Mouse (Mus musculus) left cerebral cortex, adult 8-10 months (tissue): ENCODE results near the gene Lasp1. TPM values are rescaled to one million over a fixed set of nuclear protein-coding genes. Genes with fewer than 3 reads are reported as not detected.
A peak's percentile ranks its signal among the peaks of the same experiment; 100 is the strongest.
"Not testable (repeated sequence)": the region's sequence is repeated elsewhere in the genome, so short reads cannot be mapped to it uniquely, and the experiment has no call there.

ENCODE experiments used
- DNase-seq, 2 experiments: peaks; one replicate each; pipeline ENCODE4 v3.0.0; 2022; ENCODE audit warnings: low spot score in 2 of 2
- total RNA-seq, 4 experiments: library from RNA; stranded (reverse); gene quantifications; 2 replicates each; pipeline ENCODE4 v1.2.4; 2022

Gene Lasp1
- total RNA-seq, 4 experiments from 2014 or later = 138 to 169 (median 155) TPM

- DNase-seq = peak in 1 of 2 experiments; percentile 42
Measured at GRCm38 (mm10) chr11:97867591-97867990, 68.8 kb downstream of the Lasp1 start.

- not testable (repeated sequence) for DNase-seq
Measured at GRCm38 (mm10) chr11:97872378-97872777, 73.6 kb downstream of the Lasp1 start.

GRCm38 (mm10) chr11:97874396-97874795, 75.6 kb downstream of the Lasp1 start:
- no peak for DNase-seq

GRCm38 (mm10) chr11:97877341-97877740, 78.5 kb downstream of the Lasp1 start:
- no peak for DNase-seq

GRCm38 (mm10) chr11:97880362-97880761, 81.6 kb downstream of the Lasp1 start:
- DNase-seq = no peak

- DNase-seq = peak; percentile 65 to 69
Measured at GRCm38 (mm10) chr11:97883542-97883917, 84.7 kb downstream of the Lasp1 start.

- DNase-seq = peak; percentile 89 to 97
Measured at GRCm38 (mm10) chr11:97883918-97884600, 85.3 kb downstream of the Lasp1 start, which contains the start of gene Fbxo47. Fbxo47 (minus strand) TSS chr11:97884154.

- no peak for DNase-seq
Measured at GRCm38 (mm10) chr11:97884601-97885185, 85.9 kb downstream of the Lasp1 start.

- DNase-seq = no peak
Measured at GRCm38 (mm10) chr11:97885296-97885915, 86.6 kb downstream of the Lasp1 start.

Other genes with a start within 250 kb of the Lasp1 start
- 100 to 1,000 TPM; 255 to 270 (median 262) TPM for gene Srcin1, start 222.8 kb upstream of the Lasp1 start, total RNA-seq
- gene Epop, start 169.3 kb upstream of the Lasp1 start, total RNA-seq = 10 to 100 TPM; 65.6 to 80.8 (median 72.9) TPM
- 100 to 1,000 TPM; 141 to 184 (median 161) TPM for gene Mllt6, start 135.6 kb upstream of the Lasp1 start, total RNA-seq
- 10 to 100 TPM; 44.0 to 61.2 (median 54.6) TPM for gene Cisd3, start 113.2 kb upstream of the Lasp1 start, total RNA-seq
- gene Pcgf2, start 98.5 kb upstream of the Lasp1 start, total RNA-seq = 10 to 100 TPM; 35.3 to 39.6 (median 37.6) TPM
- gene Psmb3, start 95.6 kb upstream of the Lasp1 start, total RNA-seq = 100 to 1,000 TPM; 117 to 140 (median 132) TPM
- 100 to 1,000 TPM; 109 to 123 (median 110) TPM for gene Pip4k2b, start 54.3 kb upstream of the Lasp1 start, total RNA-seq
- 10 to 100 TPM; 17.0 to 20.6 (median 19.1) TPM for gene Cwc25, start 32.4 kb upstream of the Lasp1 start, total RNA-seq
- 1 to 10 TPM in 1 of 4 experiments, under 1 TPM in 2, not detected in 1; 0.65 to 1.2 (median 0.84) TPM for gene 1700001P01Rik, start 23.1 kb upstream of the Lasp1 start, total RNA-seq
- 100 to 1,000 TPM; 331 to 461 (median 392) TPM for gene Rpl23, start 16.6 kb upstream of the Lasp1 start, total RNA-seq
- 10 to 100 TPM; 73.0 to 83.2 (median 79.8) TPM for gene B230217C12Rik, start 41.8 kb downstream of the Lasp1 start, total RNA-seq
- 1 to 10 TPM; 2.1 to 3.2 (median 2.9) TPM for gene Fbxo47, start 85.2 kb downstream of the Lasp1 start, total RNA-seq
- gene Plxdc1, start 187.4 kb downstream of the Lasp1 start, total RNA-seq = 10 to 100 TPM; 41.2 to 46.2 (median 43.9) TPM
- gene Arl5c, start 197.2 kb downstream of the Lasp1 start, total RNA-seq = 1 to 10 TPM; 1.5 to 2.1 (median 1.7) TPM
- gene Cacnb1, start 224.0 kb downstream of the Lasp1 start, total RNA-seq = 100 to 1,000 TPM; 127 to 142 (median 137) TPM
- 100 to 1,000 TPM; 564 to 674 (median 627) TPM for gene Rpl19, start 227.7 kb downstream of the Lasp1 start, total RNA-seq